Mouse (Mus musculus): ENCODE results near the gene Dhdh.

DNA sequence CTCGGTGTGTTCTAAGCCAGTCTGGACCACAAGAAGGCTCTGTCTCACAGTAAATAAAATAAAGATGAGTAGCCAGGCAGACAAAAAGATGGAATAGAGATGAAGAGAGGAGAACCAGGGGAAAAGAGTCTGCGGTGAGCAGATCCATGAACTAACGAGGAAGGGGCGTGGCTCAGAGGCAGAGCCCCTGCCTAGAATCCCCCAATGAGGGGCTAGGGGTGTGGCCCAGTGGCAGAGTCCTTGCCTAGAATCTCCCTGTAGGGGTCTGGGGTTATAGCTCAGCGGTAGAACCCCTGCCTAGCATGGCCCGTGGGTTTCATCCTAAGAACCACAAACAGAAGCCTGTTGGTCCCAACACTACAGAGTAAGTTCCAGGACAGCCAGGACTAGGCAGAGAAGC, 51.6 kb downstream of the Dhdh start:
- TF ChIP-seq POLR2A (IDR thresholded peaks at IDR 0.05; ENCODE audit: extremely low read depth, insufficient read depth, low read length) (no peak), CTCF (IDR thresholded peaks at IDR 0.05; ENCODE audit: low read depth, low read length) (no peak)

Data from liver, adult 2 months (tissue).